In genomic region chr7:80193941-80194739, GRCm38 (mm10) we compare ENCODE assay signal across 11 mouse cellular contexts. TPM values are rescaled to one million over a fixed set of nuclear protein-coding genes. Genes with fewer than 3 reads are reported as not detected.
DNase-seq lines count a peak whose midpoint lies in the region; ATAC-seq and TF ChIP-seq lines count a peak whose summit lies in the region.
"Had no signal": no experiment of that assay in that cellular context is flagged by ENCODE, and none has a peak within 500 bp of the region (broad histone marks: within the 10 kb centered on the region; RNA-seq: fewer than 3 reads in every experiment).

No protein-coding gene starts in this region.

- no peaks in the 10 kb centered on the region for H3K36me3 ChIP-seq in forebrain, postnatal 0 days (ENCODE audit: insufficient read depth)
- H3K36me3 ChIP-seq in midbrain, embryonic 12.5 days, result no peaks in the 10 kb centered on the region
- no peaks in the 10 kb centered on the region for H3K36me3 ChIP-seq in kidney, embryonic 16.5 days (ENCODE audit: insufficient read depth, low read length)
- H3K36me3 ChIP-seq: heart, embryonic 13.5 days had no signal

- H3K4me3 ChIP-seq in forebrain, postnatal 0 days (ENCODE audit: low read depth, low read length), result no peak overlapping the region
- no peak overlapping the region for H3K4me3 ChIP-seq in midbrain, embryonic 12.5 days
- H3K4me3 ChIP-seq in kidney, embryonic 16.5 days (ENCODE audit: low read length), result no peak overlapping the region
- H3K4me3 ChIP-seq: heart, embryonic 13.5 days had no signal

- ATAC-seq in forebrain, postnatal 0 days, result peak; percentile 9
- no peak for ATAC-seq in midbrain, embryonic 12.5 days (ENCODE audit: low FRiP score, low read depth)
- ATAC-seq in kidney, embryonic 16.5 days (ENCODE audit: low FRiP score, low TSS enrichment), result no peak

- DNase-seq in left cerebral cortex, postnatal 4 days, result peak; percentile 53
- DNase-seq in left cerebral cortex, adult 8-10 months (ENCODE audit: low spot score in 2 of 2), result no peak
- DNase-seq in R1 (ENCODE audit: low read depth, low spot score), result peak; percentile 9
- DNase-seq in forebrain, postnatal 0 days, result peak; percentile 61
- no peak for DNase-seq in layer of hippocampus, adult 9-11 months
- DNase-seq in urinary bladder, postnatal 25 days (ENCODE audit: low spot score), result no peak
- DNase-seq: cerebellum, adult 8-10 months had no signal

- H3K4me1 ChIP-seq in forebrain, postnatal 0 days (ENCODE audit: insufficient read depth), result peaks cover 27% of the 10 kb centered on the region
- H3K4me1 ChIP-seq in midbrain, embryonic 12.5 days, result peaks cover 55% of the 10 kb centered on the region
- H3K4me1 ChIP-seq in kidney, embryonic 16.5 days (ENCODE audit: insufficient read depth, low read length), result peaks cover 44% of the 10 kb centered on the region

- intact Hi-C loops in left cerebral cortex, postnatal 4 days (cut with DNase I), result loop anchor here (10.0 kb wide), 1 partner anchor 49 kb away; no protein-coding TSS in a partner anchor

- H3K9ac ChIP-seq in forebrain, postnatal 0 days, result no peak overlapping the region
- no peak overlapping the region for H3K9ac ChIP-seq in midbrain, embryonic 12.5 days (replicated peaks)
- no peak overlapping the region for H3K9ac ChIP-seq in kidney, embryonic 16.5 days (replicated peaks; ENCODE audit: low read length)
- H3K9ac ChIP-seq: heart, embryonic 13.5 days had no signal

- no peaks in the 10 kb centered on the region for H3K9me3 ChIP-seq in forebrain, postnatal 0 days (ENCODE audit: low read length)
- H3K9me3 ChIP-seq in midbrain, embryonic 12.5 days, result no peaks in the 10 kb centered on the region
- no peaks in the 10 kb centered on the region for H3K9me3 ChIP-seq in kidney, embryonic 16.5 days (ENCODE audit: low read length)
- H3K9me3 ChIP-seq: heart, embryonic 13.5 days had no signal

- H3K4me2 ChIP-seq in forebrain, postnatal 0 days (ENCODE audit: low read depth), result peak overlapping the region; percentile 19
- H3K4me2 ChIP-seq in midbrain, embryonic 12.5 days (replicated peaks), result no peak overlapping the region
- no peak overlapping the region for H3K4me2 ChIP-seq in kidney, embryonic 16.5 days (replicated peaks; ENCODE audit: low read depth, low read length)
- H3K4me2 ChIP-seq: heart, embryonic 13.5 days had no signal

- no peak for TF ChIP-seq CTCF in forebrain, postnatal 0 days (IDR thresholded peaks at IDR 0.05; ENCODE audit: low read depth)

- no peaks in the 10 kb centered on the region for H3K27me3 ChIP-seq in forebrain, postnatal 0 days (ENCODE audit: insufficient read depth, low read length)
- peaks cover 11% of the 10 kb centered on the region for H3K27me3 ChIP-seq in midbrain, embryonic 12.5 days
- H3K27me3 ChIP-seq in kidney, embryonic 16.5 days (ENCODE audit: insufficient read depth, low read length), result no peaks in the 10 kb centered on the region

- WGBS in forebrain, postnatal 0 days, result 33% methylated on average over 13 of the region's 13 CpGs
- WGBS in midbrain, embryonic 12.5 days, result 57% methylated on average over 13 of the region's 13 CpGs
- 73% methylated on average over 13 of the region's 13 CpGs for WGBS in kidney, embryonic 16.5 days

- H3K27ac ChIP-seq in forebrain, postnatal 0 days (ENCODE audit: low read depth, low read length), result peak overlapping the region; percentile 71
- peak overlapping the region; percentile 63 for H3K27ac ChIP-seq in midbrain, embryonic 12.5 days (replicated peaks)
- H3K27ac ChIP-seq in kidney, embryonic 16.5 days (ENCODE audit: low read length), result no peak overlapping the region
- H3K27ac ChIP-seq: heart, embryonic 13.5 days; kidney, postnatal 0 days had no signal

RNA-seq across cellular contexts. Expression of gene Sema4b, which starts 7.5 kb away (rescaled TPM):
- total RNA-seq in left cerebral cortex, postnatal 4 days (2021), result 10 to 100 TPM; 31.4 to 33.9 TPM
- total RNA-seq in left cerebral cortex, adult 8-10 months (2022), result 10 to 100 TPM; 18.6 to 22.7 (median 20.6) TPM
- total RNA-seq in forebrain, postnatal 0 days (2014; rRNA removed), result 24.5 and 35.6 TPM in 2 replicates
- polyA plus RNA-seq in forebrain, postnatal 0 days (2015; fragmentation: Nextera tagmentation; extraction: Ambion mirVana), result 17.0 and 22.4 TPM in 2 replicates
- polyA plus RNA-seq in midbrain, embryonic 12.5 days (2016; fragmentation: Nextera tagmentation; extraction: Ambion mirVana), result 17.7 and 20.9 TPM in 2 replicates
- 17.7 and 23.7 TPM in 2 replicates for polyA plus RNA-seq in kidney, embryonic 16.5 days (2015; fragmentation: Nextera tagmentation; extraction: Ambion mirVana)

RNA-seq across cellular contexts. Expression of gene Cib1, which starts 38.5 kb away (rescaled TPM):
- total RNA-seq in left cerebral cortex, postnatal 4 days (2021), result 10 to 100 TPM; 14.2 to 16.4 TPM
- total RNA-seq in left cerebral cortex, adult 8-10 months (2022), result 10 to 100 TPM; 19.7 to 26.3 (median 25.2) TPM
- 11.3 and 16.4 TPM in 2 replicates for total RNA-seq in forebrain, postnatal 0 days (2014; rRNA removed)
- polyA plus RNA-seq in forebrain, postnatal 0 days (2015; fragmentation: Nextera tagmentation; extraction: Ambion mirVana), result 29.0 and 29.3 TPM in 2 replicates
- 41.3 and 42.3 TPM in 2 replicates for polyA plus RNA-seq in midbrain, embryonic 12.5 days (2016; fragmentation: Nextera tagmentation; extraction: Ambion mirVana)
- 131 and 144 TPM in 2 replicates for polyA plus RNA-seq in kidney, embryonic 16.5 days (2015; fragmentation: Nextera tagmentation; extraction: Ambion mirVana)

RNA-seq across cellular contexts. Expression of gene Gdpgp1, which starts 38.5 kb away (rescaled TPM):
- 1 to 10 TPM; 4.6 to 5.1 TPM for total RNA-seq in left cerebral cortex, postnatal 4 days (2021)
- total RNA-seq in left cerebral cortex, adult 8-10 months (2022), result 1 to 10 TPM; 5.9 to 6.8 (median 6.6) TPM
- 4.1 and 5.8 TPM in 2 replicates for total RNA-seq in forebrain, postnatal 0 days (2014; rRNA removed)
- polyA plus RNA-seq in forebrain, postnatal 0 days (2015; fragmentation: Nextera tagmentation; extraction: Ambion mirVana), result 1.3 and 2.6 TPM in 2 replicates
- polyA plus RNA-seq in midbrain, embryonic 12.5 days (2016; fragmentation: Nextera tagmentation; extraction: Ambion mirVana), result 4.0 and 4.6 TPM in 2 replicates
- polyA plus RNA-seq in kidney, embryonic 16.5 days (2015; fragmentation: Nextera tagmentation; extraction: Ambion mirVana), result 3.5 and 4.0 TPM in 2 replicates

RNA-seq across cellular contexts. Expression of gene Ttll13, which starts 52.0 kb away (rescaled TPM):
- total RNA-seq in left cerebral cortex, postnatal 4 days (2021), result 1 to 10 TPM; 1.1 to 2.2 TPM
- total RNA-seq in left cerebral cortex, adult 8-10 months (2022), result 1 to 10 TPM; 1.5 to 2.7 (median 2.1) TPM
- total RNA-seq in forebrain, postnatal 0 days (2014; rRNA removed), result 0.48 and 2.0 TPM in 2 replicates
- polyA plus RNA-seq in forebrain, postnatal 0 days (2015; fragmentation: Nextera tagmentation; extraction: Ambion mirVana), result 1.4 and 1.5 TPM in 2 replicates
- polyA plus RNA-seq in midbrain, embryonic 12.5 days (2016; fragmentation: Nextera tagmentation; extraction: Ambion mirVana), result 1.9 and 2.4 TPM in 2 replicates
- polyA plus RNA-seq in kidney, embryonic 16.5 days (2015; fragmentation: Nextera tagmentation; extraction: Ambion mirVana), result 0.87 and 1.4 TPM in 2 replicates

Comparison
In these comparisons a context has a peak if more than half of its experiments do, and no peak if none do; other contexts are left out.
1. DNase-seq: peak in left cerebral cortex, postnatal 4 days (single experiment), R1 (single experiment) and forebrain, postnatal 0 days (single experiment); none in left cerebral cortex, adult 8-10 months (0 of 2), layer of hippocampus, adult 9-11 months (single experiment) and urinary bladder, postnatal 25 days (single experiment).